Mouse (Mus musculus) forebrain, embryonic 11.5 days (tissue): ENCODE measurements around the gene Sez6. TPM values are rescaled to one million over a fixed set of nuclear protein-coding genes. Genes with fewer than 3 reads are reported as not detected.

Experiments
- ATAC-seq: fragments of 200-750 bp; cut with Nextera tagmentation; replicated peaks from 2 replicates; pipeline ENCODE4 v1.8.0; 2017; ENCODE audit warnings: moderate TSS enrichment; ENCODE audit not compliant: low FRiP score
- DNase-seq: peaks from one replicate; pipeline ENCODE4 v3.0.0-alpha.2; 2017; ENCODE audit warnings: low spot score
- H3K27ac ChIP-seq: fragments of 300-500 bp; sonication (generic); 2 replicates; pipeline ENCODE4 v1.5.1; 2014; ENCODE audit warnings: low read depth, low read length
- H3K27me3 ChIP-seq: fragments of 300-500 bp; sonication (generic); 2 replicates; pipeline ENCODE4 v1.6.1; 2014; ENCODE audit warnings: mild to moderate bottlenecking, low read length, mixed read lengths; ENCODE audit not compliant: control insufficient read depth, insufficient read depth
- H3K36me3 ChIP-seq: fragments of 300-500 bp; sonication (generic); 2 replicates; pipeline ENCODE4 v1.6.1; 2014; ENCODE audit warnings: mild to moderate bottlenecking, low read length, moderate library complexity, mixed read lengths; ENCODE audit not compliant: control insufficient read depth, insufficient read depth
- H3K4me1 ChIP-seq: fragments of 300-500 bp; sonication (generic); replicated peaks from 2 replicates; pipeline ENCODE4 v1.6.1; 2014; ENCODE audit warnings: low read length, mixed read lengths; ENCODE audit not compliant: control insufficient read depth, insufficient read depth
- H3K4me2 ChIP-seq: fragments of 300-500 bp; sonication (generic); 2 replicates; pipeline ENCODE4 v1.6.1; 2014; ENCODE audit warnings: low read depth, mild to moderate bottlenecking, low read length, moderate library complexity, mixed read lengths; ENCODE audit not compliant: severe bottlenecking
- H3K4me3 ChIP-seq: fragments of 300-500 bp; sonication (generic); 2 replicates; pipeline ENCODE4 v1.5.1; 2014; ENCODE audit warnings: low read depth, low read length
- H3K9ac ChIP-seq: fragments of 300-500 bp; sonication (generic); 2 replicates; pipeline ENCODE4 v1.6.1; 2014; ENCODE audit warnings: low read length
- H3K9me3 ChIP-seq: fragments of 300-500 bp; sonication (generic); 2 replicates; pipeline ENCODE4 v1.6.1; 2016; ENCODE audit warnings: low read length, mixed read lengths; ENCODE audit not compliant: control insufficient read depth
- WGBS: fragments of 180-500 bp; shearing (Covaris S2); extraction: QIAGEN DNeasy Blood & Tissue Kit; methylation state at CpG from one replicate; pipeline ENCODE4 v1.1.7; 2014; 5-methylcytosine and 5-hydroxymethylcytosine counted together
- polyA plus RNA-seq: library from polyadenylated mRNA; unstranded; fragments of >200 nt; fragmentation: Nextera tagmentation; extraction: Ambion mirVana; gene quantifications from 2 replicates; pipeline ENCODE4 v1.2.1, GENCODE M21; 2014

The Sez6 gene
- polyA plus RNA-seq, 1 experiment from 2014 or later, result 14.3 TPM

DNA sequence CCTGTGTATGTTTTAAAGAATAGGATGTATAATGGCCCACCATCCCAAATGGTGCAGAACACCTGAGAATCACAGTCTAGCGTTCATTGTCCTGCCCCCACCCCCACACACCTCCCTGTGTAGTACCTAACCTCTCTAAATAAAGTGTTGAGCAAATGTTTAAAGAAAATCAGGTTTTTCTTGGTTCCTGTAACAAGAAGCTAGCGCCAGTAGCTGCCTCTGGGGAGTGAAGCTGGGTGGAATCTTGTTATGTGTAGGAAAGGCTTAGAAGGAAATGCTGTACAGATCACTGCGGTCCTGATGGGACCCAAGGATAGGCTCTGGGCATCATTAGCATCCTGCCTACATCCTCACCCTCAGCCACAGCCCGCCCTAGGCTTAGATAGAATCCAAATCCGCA, 29.2 kb upstream of the Sez6 start:
- 55% methylated on average over 5 of the region's 5 CpGs for WGBS
- Histone ChIP-seq H3K4me3 (no peak overlapping the region), H3K4me1 (peaks cover 23% of the 10 kb centered on the region), H3K4me2 (no peak overlapping the region), H3K9me3 (no peaks in the 10 kb centered on the region), H3K27me3 (no peaks in the 10 kb centered on the region), H3K27ac (no peak overlapping the region), H3K36me3 (no peaks in the 10 kb centered on the region), H3K9ac (no peak overlapping the region)
- DNase-seq, result no peak
- ATAC-seq, result no peak

DNA sequence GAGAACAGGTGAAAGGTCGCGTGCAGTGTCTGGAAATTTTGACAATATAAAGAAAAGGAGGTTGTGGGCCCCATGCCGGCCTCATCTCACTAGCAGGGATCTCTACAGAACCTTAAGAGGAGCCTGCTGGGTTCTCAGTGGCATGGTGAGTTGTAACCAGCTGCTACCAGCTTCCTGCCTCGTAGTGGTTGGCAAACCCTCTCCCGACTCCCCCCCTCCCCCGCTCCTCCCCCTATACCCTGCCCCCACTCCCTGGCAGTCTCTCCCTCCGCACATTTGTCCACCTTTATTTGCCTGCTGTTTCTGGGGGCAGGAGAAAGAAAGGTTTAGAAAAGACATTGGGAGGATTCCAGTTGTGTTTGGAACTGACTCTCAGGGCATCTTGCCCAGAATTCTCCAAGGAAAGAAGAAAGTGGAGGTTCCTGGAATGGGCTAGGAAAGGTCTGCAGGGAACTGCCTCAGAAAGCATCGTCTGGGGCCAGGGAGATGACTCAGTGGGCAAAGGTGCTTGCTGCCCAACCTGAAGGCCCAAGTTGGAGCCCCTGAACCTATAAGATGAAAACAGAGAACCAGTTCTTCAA, 28.7 kb upstream of the Sez6 start:
- Histone ChIP-seq H3K27me3 (no peaks in the 10 kb centered on the region), H3K4me3 (no peak overlapping the region), H3K36me3 (no peaks in the 10 kb centered on the region), H3K9me3 (no peaks in the 10 kb centered on the region), H3K27ac (no peak overlapping the region), H3K4me2 (no peak overlapping the region), H3K9ac (no peak overlapping the region), H3K4me1 (peaks cover 21% of the 10 kb centered on the region)
- ATAC-seq (no peak), DNase-seq (no peak)
- 40% methylated on average over 8 of the region's 8 CpGs for WGBS

GRCm38 (mm10) chr11:77903761-77904160, 26.8 kb upstream of the Sez6 start:
- H3K9ac ChIP-seq, result no peak overlapping the region
- H3K9me3 ChIP-seq, result no peaks in the 10 kb centered on the region
- H3K4me3 ChIP-seq, result no peak overlapping the region
- WGBS, result 32% methylated on average over 3 of the region's 3 CpGs
- H3K27ac ChIP-seq, result no peak overlapping the region
- DNase-seq (no peak), ATAC-seq (no peak)
- peaks cover 12% of the 10 kb centered on the region for H3K4me1 ChIP-seq
- H3K36me3 ChIP-seq, result no peaks in the 10 kb centered on the region
- no peak overlapping the region for H3K4me2 ChIP-seq
- H3K27me3 ChIP-seq, result no peaks in the 10 kb centered on the region; the same call in 1 of the 2 replicates

- WGBS, result 46% methylated on average over 1 of the region's 1 CpGs
- Histone ChIP-seq H3K9ac (no peak overlapping the region), H3K4me3 (no peak overlapping the region), H3K36me3 (no peaks in the 10 kb centered on the region), H3K9me3 (no peaks in the 10 kb centered on the region), H3K4me1 (peaks cover 12% of the 10 kb centered on the region), H3K4me2 (no peak overlapping the region), H3K27me3 (no peaks in the 10 kb centered on the region; the same call in 1 of the 2 replicates), H3K27ac (no peak overlapping the region)
- DNase-seq (no peak), ATAC-seq (no peak)
Measured at GRCm38 (mm10) chr11:77904707-77905106, 25.9 kb upstream of the Sez6 start.

DNA sequence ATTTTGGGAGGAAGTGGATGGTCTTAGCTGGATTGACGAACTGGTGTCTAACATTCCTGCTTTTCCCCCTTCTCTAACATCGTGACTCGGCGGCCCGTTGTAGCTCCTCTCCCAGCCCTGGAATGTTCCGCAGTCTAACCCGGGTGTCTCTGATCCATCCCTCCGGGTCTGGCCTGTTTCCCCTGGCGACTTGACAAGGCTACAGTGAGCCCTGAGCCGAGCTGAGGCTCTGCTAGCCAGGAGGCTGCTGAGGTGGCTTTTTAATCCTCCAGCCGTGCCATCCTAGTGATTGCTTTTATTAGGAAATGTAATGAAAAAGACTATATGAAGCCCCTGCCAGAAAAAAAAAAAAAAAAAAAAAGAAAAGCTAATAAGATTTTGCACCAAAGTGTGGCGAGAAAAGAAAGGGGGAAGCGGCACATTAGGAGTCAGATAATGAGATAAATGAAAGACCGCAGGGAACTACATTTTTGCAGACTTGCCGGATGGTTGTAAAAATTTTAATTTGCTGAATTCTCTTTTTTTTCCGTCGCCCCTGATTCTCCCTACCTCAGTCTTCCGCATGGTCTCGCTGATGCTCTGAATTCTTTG, 24.4 kb upstream of the Sez6 start:
- Histone ChIP-seq H3K4me1 (peaks cover 12% of the 10 kb centered on the region), H3K9me3 (no peaks in the 10 kb centered on the region), H3K36me3 (no peaks in the 10 kb centered on the region), H3K4me3 (no peak overlapping the region), H3K27me3 (no peaks in the 10 kb centered on the region; the same call in 1 of the 2 replicates), H3K9ac (peak overlapping the region; percentile 52), H3K27ac (no peak overlapping the region), H3K4me2 (0 out of 2 replicates have a peak overlapping the region, but pooled peaks have one; percentile 1)
- 28% methylated on average over 19 of the region's 19 CpGs for WGBS
- ATAC-seq, result no peak
- no peak for DNase-seq

DNA sequence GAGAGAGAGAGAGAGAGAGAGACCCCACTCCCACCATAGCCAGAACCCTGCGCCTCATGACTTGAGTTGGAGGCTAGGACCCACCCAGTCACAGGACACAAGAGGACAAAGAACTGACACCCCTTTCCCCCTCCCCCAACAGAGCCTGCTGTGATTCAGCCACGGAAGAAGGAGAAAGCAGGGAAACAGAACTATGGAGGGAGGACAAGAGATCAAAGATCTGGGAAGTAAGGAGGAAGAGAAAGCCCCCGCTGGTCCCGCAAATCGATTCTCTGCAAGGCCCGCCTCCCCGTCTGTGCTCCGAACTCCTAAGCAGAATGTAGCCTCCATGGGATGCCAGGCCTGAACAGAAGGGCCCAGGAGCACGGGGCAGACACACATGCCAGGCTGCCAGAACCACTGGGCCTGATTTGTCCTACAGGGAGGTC, 23.8 kb upstream of the Sez6 start:
- Histone ChIP-seq H3K4me2 (peak overlapping the region; percentile 29; the same call in 1 of the 2 replicates), H3K27me3 (no peaks in the 10 kb centered on the region; the same call in 1 of the 2 replicates), H3K27ac (peak overlapping the region; percentile 1; the same call in 1 of the 2 replicates), H3K9ac (peak overlapping the region; percentile 52), H3K36me3 (no peaks in the 10 kb centered on the region), H3K9me3 (no peaks in the 10 kb centered on the region), H3K4me3 (no peak overlapping the region), H3K4me1 (peaks cover 12% of the 10 kb centered on the region)
- ATAC-seq (peak; percentile 33; the same call in 1 of the 2 replicates), DNase-seq (peak; percentile 65)
- 8% methylated on average over 9 of the region's 9 CpGs for WGBS

GRCm38 (mm10) chr11:77908468-77908867, 22.1 kb upstream of the Sez6 start:
- ATAC-seq, result no peak

DNA sequence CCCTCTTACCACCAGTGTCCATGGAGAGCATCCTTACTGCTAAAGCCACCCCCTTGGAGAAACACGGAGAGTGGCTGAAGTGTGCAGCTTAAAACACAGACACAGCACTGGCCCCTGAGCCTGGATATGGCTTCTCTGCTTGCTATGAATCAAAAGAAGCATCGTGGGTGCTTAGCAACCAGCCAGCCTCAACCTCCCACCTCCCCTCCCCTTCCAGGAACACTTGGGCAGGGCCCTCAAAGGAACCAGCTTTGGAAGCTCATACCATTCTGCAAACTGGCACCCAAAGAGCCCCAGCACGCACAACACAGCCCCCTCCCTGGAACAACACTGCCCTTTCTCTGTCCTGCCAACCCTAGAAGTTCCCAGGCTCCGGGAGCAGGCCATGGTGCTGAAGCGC, 21.2 kb upstream of the Sez6 start:
- DNase-seq (no peak), ATAC-seq (no peak)
- WGBS, result 39% methylated on average over 5 of the region's 5 CpGs
- Histone ChIP-seq H3K9ac (no peak overlapping the region), H3K4me1 (peaks cover 7% of the 10 kb centered on the region), H3K4me2 (no peak overlapping the region), H3K4me3 (no peak overlapping the region), H3K27me3 (peaks cover 11% of the 10 kb centered on the region), H3K27ac (no peak overlapping the region), H3K9me3 (no peaks in the 10 kb centered on the region), H3K36me3 (no peaks in the 10 kb centered on the region)

More at GRCm38 (mm10) chr11:77908468-77908867, 22.1 kb upstream of the Sez6 start:
- no peaks in the 10 kb centered on the region for H3K36me3 ChIP-seq
- no peak overlapping the region for H3K27ac ChIP-seq
- WGBS, result 87% methylated on average over 4 of the region's 4 CpGs
- H3K4me3 ChIP-seq, result no peak overlapping the region
- no peak for DNase-seq
- H3K9ac ChIP-seq, result no peak overlapping the region
- H3K9me3 ChIP-seq, result no peaks in the 10 kb centered on the region
- peaks cover 10% of the 10 kb centered on the region for H3K4me1 ChIP-seq
- no peak overlapping the region for H3K4me2 ChIP-seq
- H3K27me3 ChIP-seq, result peaks cover 4% of the 10 kb centered on the region

DNA sequence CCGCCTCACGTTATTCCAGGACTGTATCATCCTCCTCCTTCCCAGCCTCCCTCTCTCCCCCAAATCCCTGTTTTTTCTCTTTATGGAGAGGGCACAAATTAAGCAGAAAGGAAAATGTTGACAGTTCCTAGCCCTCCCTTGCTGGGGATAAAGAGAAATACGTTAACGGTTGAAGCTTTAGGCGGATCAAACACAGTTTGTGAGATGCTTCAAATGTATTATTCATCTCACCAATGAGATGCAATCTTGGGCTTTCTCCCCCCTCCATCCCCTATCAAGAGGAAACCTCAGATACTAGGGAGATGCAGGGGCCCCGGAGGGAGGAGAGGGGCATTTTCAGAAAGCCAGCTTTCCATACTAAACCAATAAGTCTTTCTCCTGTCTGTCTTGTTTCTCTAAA, 20.8 kb upstream of the Sez6 start:
- DNase-seq, result no peak
- Histone ChIP-seq H3K27ac (no peak overlapping the region), H3K4me2 (no peak overlapping the region), H3K27me3 (peaks cover 14% of the 10 kb centered on the region), H3K4me3 (no peak overlapping the region), H3K9ac (no peak overlapping the region), H3K36me3 (no peaks in the 10 kb centered on the region), H3K4me1 (peaks cover 11% of the 10 kb centered on the region), H3K9me3 (no peaks in the 10 kb centered on the region)
- WGBS, result 39% methylated on average over 6 of the region's 6 CpGs
- ATAC-seq, result no peak
